Mouse (Mus musculus) forebrain, embryonic 12.5 days (tissue): ENCODE measurements around the gene Galns. TPM values are rescaled to one million over a fixed set of nuclear protein-coding genes. Genes with fewer than 3 reads are reported as not detected.
"Not testable (repeated sequence)": the region's sequence is repeated elsewhere in the genome, so short reads cannot be mapped to it uniquely, and the experiment has no call there.

Source experiments
- ATAC-seq: fragments of 200-750 bp; cut with Nextera tagmentation; 2 replicates; pipeline ENCODE4 v1.8.0; 2017; ENCODE audit warnings: moderate TSS enrichment; ENCODE audit not compliant: low FRiP score
- H3K27ac ChIP-seq: fragments of 300-500 bp; sonication (generic); 2 replicates; pipeline ENCODE4 v1.5.1; 2016; ENCODE audit warnings: mild to moderate bottlenecking
- H3K27me3 ChIP-seq: fragments of 300-500 bp; sonication (generic); 2 replicates; pipeline ENCODE4 v1.6.1; 2016; ENCODE audit warnings: mild to moderate bottlenecking
- H3K36me3 ChIP-seq: fragments of 300-500 bp; sonication (generic); replicated peaks from 2 replicates; pipeline ENCODE4 v1.6.1; 2016; ENCODE audit warnings: mild to moderate bottlenecking
- H3K4me1 ChIP-seq: fragments of 300-500 bp; sonication (generic); 2 replicates; pipeline ENCODE4 v1.6.1; 2016
- H3K4me2 ChIP-seq: fragments of 300-500 bp; sonication (generic); 2 replicates; pipeline ENCODE4 v1.6.1; 2016; ENCODE audit warnings: mild to moderate bottlenecking, moderate library complexity
- H3K4me3 ChIP-seq: fragments of 300-500 bp; sonication (generic); replicated peaks from 2 replicates; pipeline ENCODE4 v1.5.1; 2016; ENCODE audit warnings: mild to moderate bottlenecking
- H3K9ac ChIP-seq: fragments of 300-500 bp; sonication (generic); 2 replicates; pipeline ENCODE4 v1.6.1; 2016; ENCODE audit warnings: mild to moderate bottlenecking
- H3K9me3 ChIP-seq: fragments of 300-500 bp; sonication (generic); 2 replicates; pipeline ENCODE4 v1.6.1; 2016
- WGBS: fragments of 180-500 bp; shearing (Covaris S2); methylation state at CpG from one replicate; pipeline ENCODE4 v1.1.7; 2016; 5-methylcytosine and 5-hydroxymethylcytosine counted together
- polyA plus RNA-seq: library from polyadenylated mRNA; unstranded; fragments of >200 nt; fragmentation: Nextera tagmentation; extraction: Ambion mirVana; gene quantifications from 2 replicates; pipeline ENCODE4 v1.2.1, GENCODE M21; 2016

Gene Galns
- polyA plus RNA-seq, 1 experiment from 2014 or later: 4.2 TPM

DNA sequence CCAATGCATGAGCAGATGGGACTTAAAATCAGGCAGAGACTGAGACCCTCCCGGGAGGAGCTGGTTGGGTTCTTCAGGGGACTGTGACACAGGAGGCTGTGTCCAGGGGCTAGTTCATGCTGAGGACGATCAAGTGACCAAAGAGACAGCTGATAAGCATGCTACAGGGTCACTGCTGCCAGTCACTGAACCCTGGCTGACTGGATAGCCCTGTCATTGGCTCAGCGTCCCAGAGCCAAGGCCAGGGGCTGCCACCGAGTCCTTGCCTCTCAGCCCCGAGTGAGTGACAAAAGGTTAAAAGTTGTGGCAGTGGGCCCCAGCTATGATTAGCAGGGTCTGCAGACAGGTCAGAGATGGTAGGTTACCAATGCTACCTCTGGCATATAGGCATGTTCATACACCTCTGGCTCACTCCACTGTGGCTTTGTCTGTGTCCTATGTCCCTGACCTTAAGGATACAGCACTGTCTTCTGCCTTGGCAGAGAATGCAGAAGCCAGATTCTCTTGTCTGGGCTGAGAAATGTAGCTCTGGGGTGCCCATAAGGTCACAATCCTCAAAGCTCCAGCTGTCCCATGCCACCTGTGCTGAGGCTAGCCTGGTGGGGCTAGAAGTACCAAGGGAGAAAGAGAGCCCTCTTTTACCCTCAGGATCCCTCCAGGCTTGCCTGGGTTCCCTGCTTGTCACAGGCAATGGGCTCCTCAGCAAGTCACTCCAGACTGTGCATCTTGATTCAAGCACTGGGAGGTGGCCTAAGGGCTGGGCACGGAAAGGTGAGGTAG lies 33.1 kb upstream of the Galns start:
- Histone ChIP-seq H3K4me3 (no peak overlapping the region), H3K9ac (no peak overlapping the region), H3K4me2 (no peak overlapping the region), H3K27ac (no peak overlapping the region), H3K4me1 (peaks cover 9% of the 10 kb centered on the region), H3K9me3 (no peaks in the 10 kb centered on the region), H3K27me3 (peaks cover 8% of the 10 kb centered on the region; the same call in 1 of the 2 replicates), H3K36me3 (peaks cover 19% of the 10 kb centered on the region)
- 80% methylated on average over 6 of the region's 6 CpGs for WGBS
- ATAC-seq: no peak

DNA sequence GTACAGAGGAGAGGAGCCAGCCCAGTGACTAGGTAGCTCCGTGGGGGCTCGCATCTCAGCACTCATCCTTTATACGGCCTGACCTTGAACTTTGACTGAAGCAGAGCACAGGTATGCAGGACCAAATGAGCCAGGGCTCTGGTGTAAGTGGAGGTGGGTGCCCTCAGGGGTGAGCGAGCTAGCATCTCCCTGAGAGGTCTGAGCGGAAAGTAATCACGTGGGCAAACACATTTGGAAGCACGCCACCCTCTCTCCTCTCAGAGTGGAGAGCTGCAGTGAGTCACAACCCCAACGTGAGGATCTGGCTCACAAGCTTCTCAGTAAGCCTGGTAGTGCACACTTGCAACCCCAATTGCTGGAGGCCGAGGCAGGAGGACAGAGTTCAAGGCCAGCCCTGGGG lies 30.8 kb upstream of the Galns start:
- Histone ChIP-seq H3K4me3 (no peak overlapping the region), H3K27me3 (peaks cover 12% of the 10 kb centered on the region; the same call in 1 of the 2 replicates), H3K9me3 (no peaks in the 10 kb centered on the region), H3K36me3 (peaks cover 14% of the 10 kb centered on the region), H3K9ac (no peak overlapping the region), H3K27ac (no peak overlapping the region), H3K4me2 (no peak overlapping the region), H3K4me1 (peaks cover 18% of the 10 kb centered on the region)
- no peak for ATAC-seq
- 83% methylated on average over 9 of the region's 9 CpGs for WGBS

DNA sequence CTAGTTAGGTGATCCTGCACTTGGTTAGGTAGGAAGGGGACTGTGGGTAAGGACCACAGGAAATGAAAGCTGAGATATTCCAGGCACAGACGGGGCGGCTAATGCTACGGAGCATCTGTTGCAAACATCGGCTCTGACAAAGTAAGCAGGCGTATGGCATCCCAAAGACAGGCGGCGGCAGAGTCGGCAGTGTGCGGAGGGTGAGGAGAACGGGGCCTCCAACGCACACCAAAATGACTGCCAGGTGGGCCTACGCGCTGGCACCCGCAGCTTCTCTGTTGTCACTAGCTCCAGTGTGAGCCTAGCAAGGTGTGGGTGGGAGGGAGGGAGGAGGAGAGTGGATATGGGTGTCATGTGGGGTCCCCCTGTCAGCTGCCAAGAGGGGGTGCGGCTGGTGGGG lies 30.1 kb upstream of the Galns start:
- Histone ChIP-seq H3K27ac (no peak overlapping the region), H3K4me2 (no peak overlapping the region), H3K36me3 (peaks cover 9% of the 10 kb centered on the region), H3K27me3 (peaks cover 12% of the 10 kb centered on the region; the same call in 1 of the 2 replicates), H3K4me1 (peaks cover 18% of the 10 kb centered on the region), H3K9ac (no peak overlapping the region), H3K9me3 (no peaks in the 10 kb centered on the region), H3K4me3 (no peak overlapping the region)
- 92% methylated on average over 15 of the region's 15 CpGs for WGBS
- ATAC-seq: no peak

- 90% methylated on average over 4 of the region's 4 CpGs for WGBS
These were observed 29.6 kb upstream of the Galns start for GRCm38 (mm10) chr8:122640825-122641224.

GRCm38 (mm10) chr8:122639521-122640248 lies 28.4 kb upstream of the Galns start:
- Histone ChIP-seq H3K9me3 (no peaks in the 10 kb centered on the region), H3K4me3 (no peak overlapping the region), H3K27ac (peak overlapping the region; percentile 25; the same call in 1 of the 2 replicates), H3K36me3 (peaks cover 18% of the 10 kb centered on the region), H3K4me1 (peaks cover 18% of the 10 kb centered on the region), H3K9ac (no peak overlapping the region), H3K27me3 (peaks cover 9% of the 10 kb centered on the region; the same call in 1 of the 2 replicates), H3K4me2 (no peak overlapping the region)
- WGBS: 56% methylated on average over 16 of the region's 16 CpGs
- peak; percentile 43; the same call in 1 of the 2 replicates for ATAC-seq

More at GRCm38 (mm10) chr8:122640825-122641224, 29.6 kb upstream of the Galns start:
- peaks cover 18% of the 10 kb centered on the region for H3K4me1 ChIP-seq
- no peak overlapping the region for H3K4me2 ChIP-seq
- H3K36me3 ChIP-seq: peaks cover 9% of the 10 kb centered on the region
- H3K9ac ChIP-seq: no peak overlapping the region
- H3K27ac ChIP-seq: no peak overlapping the region
- H3K27me3 ChIP-seq: peaks cover 9% of the 10 kb centered on the region; the same call in 1 of the 2 replicates
- H3K4me3 ChIP-seq: no peak overlapping the region
- H3K9me3 ChIP-seq: no peaks in the 10 kb centered on the region
- ATAC-seq: no peak

GRCm38 (mm10) chr8:122638601-122639000 lies 27.3 kb upstream of the Galns start:
- WGBS: 86% methylated on average over 16 of the region's 16 CpGs
- Histone ChIP-seq H3K9ac (no peak overlapping the region), H3K27ac (no peak overlapping the region)

GRCm38 (mm10) chr8:122637230-122637629 lies 26.0 kb upstream of the Galns start:
- Histone ChIP-seq H3K4me3 (no peak overlapping the region), H3K9ac (no peak overlapping the region), H3K27ac (no peak overlapping the region), H3K27me3 (peaks cover 13% of the 10 kb centered on the region; the same call in 1 of the 2 replicates), H3K9me3 (no peaks in the 10 kb centered on the region), H3K4me2 (no peak overlapping the region), H3K4me1 (peaks cover 18% of the 10 kb centered on the region), H3K36me3 (peaks cover 31% of the 10 kb centered on the region)
- WGBS: 89% methylated on average over 9 of the region's 9 CpGs
- no peak for ATAC-seq

More at GRCm38 (mm10) chr8:122638601-122639000, 27.3 kb upstream of the Galns start:
- no peaks in the 10 kb centered on the region for H3K9me3 ChIP-seq
- H3K4me1 ChIP-seq: peaks cover 18% of the 10 kb centered on the region
- peaks cover 26% of the 10 kb centered on the region for H3K36me3 ChIP-seq
- H3K4me2 ChIP-seq: no peak overlapping the region
- no peak overlapping the region for H3K4me3 ChIP-seq
- no peak for ATAC-seq
- H3K27me3 ChIP-seq: peaks cover 9% of the 10 kb centered on the region; the same call in 1 of the 2 replicates

DNA sequence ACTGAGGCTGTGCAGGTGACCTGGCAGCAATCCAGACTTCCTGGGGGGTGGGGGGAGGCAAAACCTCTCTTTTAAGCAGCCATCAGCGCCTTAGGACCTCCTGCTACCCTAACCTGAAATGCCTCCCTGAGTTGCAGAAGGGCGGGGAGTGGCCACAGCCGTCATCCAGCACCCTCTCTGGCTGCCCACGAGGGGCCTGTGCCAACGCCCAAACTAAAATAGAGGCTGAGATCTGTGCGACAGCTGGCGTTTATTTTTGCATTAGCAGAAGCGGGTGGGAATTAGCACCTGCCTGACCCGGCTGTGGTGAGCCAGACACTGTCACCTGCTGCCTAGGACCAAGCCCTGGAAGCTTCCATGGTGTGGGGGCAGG lies 25.5 kb upstream of the Galns start:
- Histone ChIP-seq H3K27me3 (peaks cover 10% of the 10 kb centered on the region; the same call in 1 of the 2 replicates), H3K9me3 (no peaks in the 10 kb centered on the region), H3K4me1 (peaks cover 18% of the 10 kb centered on the region), H3K27ac (no peak overlapping the region), H3K36me3 (peaks cover 31% of the 10 kb centered on the region), H3K4me2 (no peak overlapping the region), H3K9ac (no peak overlapping the region), H3K4me3 (no peak overlapping the region)
- WGBS: 79% methylated on average over 9 of the region's 9 CpGs
- ATAC-seq: no peak

DNA sequence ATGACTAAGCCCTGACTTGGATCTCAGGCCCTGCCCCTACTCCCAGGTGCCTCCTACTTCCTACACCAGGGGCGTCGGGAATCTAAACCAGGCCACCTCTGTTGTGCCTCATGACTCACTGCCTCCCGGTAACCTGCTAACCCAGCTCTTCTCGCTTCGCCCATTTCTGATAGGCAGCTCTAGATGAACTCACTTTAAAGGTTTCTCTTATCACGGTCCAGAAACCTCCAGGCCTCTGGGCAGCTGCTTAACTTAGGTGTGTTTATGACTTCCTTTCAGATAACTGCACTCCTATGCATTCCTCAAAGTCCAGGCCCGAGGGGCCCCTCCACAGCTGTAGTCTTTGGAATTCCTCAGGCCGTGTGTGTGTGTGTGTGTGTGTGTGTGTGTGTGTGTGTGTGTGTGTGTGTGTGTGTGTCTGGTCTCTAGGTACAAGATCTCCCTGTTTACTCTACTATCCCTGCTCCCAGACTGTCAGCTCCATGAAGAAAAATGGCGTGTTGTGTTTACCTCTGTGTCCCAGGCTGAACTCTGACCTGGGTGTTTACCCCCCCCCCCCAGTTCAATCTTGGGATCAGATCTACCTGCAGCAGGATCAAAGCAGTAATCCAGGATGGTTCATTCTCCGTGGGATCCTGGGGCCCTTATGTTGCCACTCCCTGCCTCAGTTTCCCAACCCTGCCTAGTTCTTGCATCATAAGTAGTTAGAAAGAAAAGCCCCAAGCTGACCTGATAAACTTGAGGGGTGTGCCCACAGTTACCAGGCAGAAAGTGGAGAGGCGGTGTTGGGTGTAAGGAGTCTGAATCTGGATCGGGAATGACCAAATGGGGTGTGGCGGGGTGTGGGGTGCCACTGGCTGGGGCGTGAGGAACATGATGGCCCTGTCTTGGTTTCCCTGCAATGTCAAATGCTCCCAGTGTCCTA lies 24.9 kb upstream of the Galns start:
- 80% methylated on average over 14 of the region's 14 CpGs for WGBS
- no peaks in the 10 kb centered on the region for H3K9me3 ChIP-seq
- H3K27ac ChIP-seq: no peak overlapping the region
- no peak overlapping the region for H3K4me3 ChIP-seq
- H3K4me1 ChIP-seq: peaks cover 18% of the 10 kb centered on the region
- no peak overlapping the region for H3K4me2 ChIP-seq
- no peak for ATAC-seq
- no peak overlapping the region for H3K9ac ChIP-seq
- peaks cover 10% of the 10 kb centered on the region; the same call in 1 of the 2 replicates for H3K27me3 ChIP-seq
- H3K36me3 ChIP-seq: peaks cover 31% of the 10 kb centered on the region

DNA sequence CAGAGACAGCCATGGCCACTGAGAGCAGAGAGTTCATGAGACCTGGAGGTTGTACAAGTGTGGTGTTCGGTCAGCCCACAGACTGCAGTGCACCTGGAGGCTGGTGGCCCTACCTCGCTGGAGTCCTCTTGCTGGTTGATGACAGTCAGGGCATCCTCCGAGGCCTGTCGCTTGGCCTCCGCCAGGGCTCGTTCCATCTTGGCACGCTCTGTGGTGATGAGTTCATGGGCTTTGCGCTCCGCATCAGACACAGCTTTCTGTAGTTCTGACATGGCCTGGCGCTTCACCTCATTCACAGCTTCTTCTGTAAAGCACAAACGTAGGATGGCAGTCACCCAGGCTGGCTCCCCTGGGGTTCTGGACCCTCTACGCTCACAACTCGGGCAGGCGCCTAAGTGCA lies 21.9 kb upstream of the Galns start:
- no peak overlapping the region for H3K9ac ChIP-seq
- H3K4me2 ChIP-seq: no peak overlapping the region
- no peak for ATAC-seq
- 94% methylated on average over 14 of the region's 14 CpGs for WGBS
- H3K4me3 ChIP-seq: no peak overlapping the region
- H3K4me1 ChIP-seq: peaks cover 3% of the 10 kb centered on the region; the same call in 1 of the 2 replicates
- H3K27me3 ChIP-seq: peaks cover 18% of the 10 kb centered on the region
- no peak overlapping the region for H3K27ac ChIP-seq
- peaks cover 33% of the 10 kb centered on the region for H3K36me3 ChIP-seq
- H3K9me3 ChIP-seq: no peaks in the 10 kb centered on the region

GRCm38 (mm10) chr8:122632134-122632533 lies 20.9 kb upstream of the Galns start:
- not testable (repeated sequence) for H3K9ac ChIP-seq, H3K4me1 ChIP-seq, H3K4me3 ChIP-seq, H3K4me2 ChIP-seq, H3K9me3 ChIP-seq, ATAC-seq, H3K27ac ChIP-seq
- Histone ChIP-seq H3K36me3 (peaks cover 33% of the 10 kb centered on the region), H3K27me3 (peaks cover 22% of the 10 kb centered on the region)
- 69% methylated on average over 3 of the region's 3 CpGs for WGBS
